Mouse (Mus musculus): ENCODE results near the gene Tpcn1.

Gene Tpcn1

DNA sequence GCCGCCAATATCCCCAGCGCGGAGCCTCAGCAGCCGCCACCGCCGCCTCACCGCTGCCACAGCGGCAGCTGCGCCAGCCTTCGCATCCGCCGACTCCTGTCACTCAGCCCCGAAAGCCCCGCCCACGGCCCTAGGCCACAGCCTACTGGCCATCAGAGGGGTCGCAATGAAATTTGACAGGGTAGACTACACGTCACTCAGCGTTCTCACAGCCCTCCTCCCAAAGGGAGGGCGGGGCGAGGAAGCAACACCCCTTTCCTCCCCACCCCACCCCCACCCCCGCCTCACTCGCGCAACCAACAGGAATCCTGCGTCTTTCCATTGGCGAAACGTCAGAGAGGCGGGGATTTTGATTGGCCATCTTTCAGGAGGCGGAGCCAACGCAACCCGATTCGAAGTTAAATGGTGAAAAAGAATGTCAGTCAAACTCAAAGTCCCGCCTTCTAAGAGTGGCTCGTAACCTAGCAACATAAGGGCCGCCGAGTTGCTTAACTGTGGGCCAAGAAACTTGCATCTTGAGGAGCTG lies at the start of gene Tpcn1, which contains the start of gene Iqcd:
TSS of gene Tpcn1 (minus strand) at position 105 of the 526 bp plus-strand sequence.
TSS of gene Iqcd (plus strand) at position 448 of the 526 bp plus-strand sequence.
- DNase-seq (ENCODE audit: low read depth, low spot score), result peak; percentile 99

GRCm38 (mm10) chr5:120635633-120636032 lies 47.2 kb upstream of the Tpcn1 start:
- DNase-seq (ENCODE audit: low read depth, low spot score), result no peak

DNA sequence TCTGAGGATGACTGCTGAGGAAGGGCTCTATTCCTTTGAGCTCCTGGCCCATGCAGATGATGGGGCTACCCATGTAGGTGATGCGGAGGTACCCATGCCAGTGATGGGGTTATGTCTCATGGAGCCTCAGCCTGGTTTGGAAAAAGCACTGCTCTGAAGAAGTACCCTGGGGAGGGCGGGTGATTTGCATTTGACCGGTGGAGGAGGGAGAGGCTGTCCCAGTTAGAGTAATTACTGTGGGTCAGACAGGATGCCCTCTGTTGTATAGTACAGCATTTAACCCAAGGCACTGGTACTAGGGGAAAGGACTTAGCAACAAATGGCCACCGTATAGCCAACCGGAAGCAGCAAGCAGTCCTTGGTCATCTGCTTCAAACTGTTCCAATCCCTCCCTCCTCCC lies 46.4 kb upstream of the Tpcn1 start:
- no peak for DNase-seq (ENCODE audit: low read depth, low spot score)

- DNase-seq (ENCODE audit: low read depth, low spot score), result no peak
Measured at GRCm38 (mm10) chr5:120634131-120634530, 45.7 kb upstream of the Tpcn1 start, which contains the start of gene Cfap73. Gene Cfap73, minus strand, starts transcription at chr5:120634235.

GRCm38 (mm10) chr5:120631892-120632291 lies 43.4 kb upstream of the Tpcn1 start:
- no peak for DNase-seq (ENCODE audit: low read depth, low spot score)

GRCm38 (mm10) chr5:120631128-120631527 lies 42.7 kb upstream of the Tpcn1 start:
- no peak for DNase-seq (ENCODE audit: low read depth, low spot score)

DNA sequence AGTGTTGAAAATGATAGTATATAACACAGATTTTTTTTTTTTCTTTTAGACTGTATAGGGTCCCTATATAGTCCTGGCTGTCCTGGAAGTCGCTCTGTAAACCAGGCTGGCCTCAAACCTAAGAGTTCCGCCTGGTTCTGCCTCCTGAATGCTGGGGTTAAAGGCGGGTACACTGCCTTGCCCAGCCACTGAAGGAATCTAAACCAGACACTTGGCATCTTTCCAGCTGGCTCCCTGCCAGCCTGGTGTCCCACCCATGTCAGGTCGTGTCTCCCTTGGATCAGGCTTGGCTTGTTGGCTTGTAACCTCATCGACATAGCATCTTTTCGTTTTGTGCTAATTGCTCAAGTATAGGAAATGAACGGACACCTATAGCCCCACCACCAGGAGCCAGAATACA lies 40.2 kb upstream of the Tpcn1 start:
- DNase-seq (ENCODE audit: low read depth, low spot score), result no peak

GRCm38 (mm10) chr5:120627515-120628300 lies 39.2 kb upstream of the Tpcn1 start:
- no peak for DNase-seq (ENCODE audit: low read depth, low spot score)

- DNase-seq (ENCODE audit: low read depth, low spot score), result no peak
Measured at GRCm38 (mm10) chr5:120626399-120626798, 37.9 kb upstream of the Tpcn1 start.

- DNase-seq (ENCODE audit: low read depth, low spot score), result no peak
Measured at GRCm38 (mm10) chr5:120624427-120624826, 36.0 kb upstream of the Tpcn1 start.

GRCm38 (mm10) chr5:120622198-120622851 lies 33.9 kb upstream of the Tpcn1 start:
- DNase-seq (ENCODE audit: low read depth, low spot score), result no peak

- no peak for DNase-seq (ENCODE audit: low read depth, low spot score)
Measured at GRCm38 (mm10) chr5:120621846-120622197, 33.3 kb upstream of the Tpcn1 start.

DNA sequence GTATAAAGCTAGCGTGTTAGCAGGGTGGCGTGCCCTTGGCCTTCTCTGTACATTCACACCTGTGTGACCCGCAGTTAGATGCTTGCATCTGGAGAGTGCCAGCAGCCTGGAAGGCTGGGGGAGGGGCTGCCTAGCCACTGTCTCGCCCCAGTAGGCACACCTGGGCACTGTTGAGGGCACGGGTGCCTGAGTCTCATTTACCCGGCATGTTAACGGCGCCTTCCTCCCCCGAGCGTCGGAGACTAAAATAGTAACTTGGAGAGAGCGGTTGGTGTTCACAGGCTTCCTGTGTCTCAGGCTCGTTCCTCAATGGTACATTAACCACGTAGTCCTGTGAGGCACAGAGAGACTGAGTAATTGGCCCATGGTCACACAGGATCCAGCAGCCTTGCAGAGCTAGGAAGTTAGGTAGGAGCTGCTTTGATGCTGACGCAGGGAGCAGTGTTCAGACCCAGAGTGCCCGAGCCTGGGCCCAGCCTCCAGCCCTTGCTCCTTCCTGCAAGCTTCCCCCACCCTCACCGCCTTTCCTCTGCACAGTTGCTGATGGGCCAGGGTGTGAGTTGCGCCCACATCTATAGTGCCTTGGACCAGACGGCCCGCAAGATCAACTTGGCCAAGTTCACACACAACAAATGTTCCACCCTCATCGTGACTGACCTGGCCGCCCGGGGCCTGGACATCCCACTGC lies 32.7 kb upstream of the Tpcn1 start:
- no peak for DNase-seq (ENCODE audit: low read depth, low spot score)

DNA sequence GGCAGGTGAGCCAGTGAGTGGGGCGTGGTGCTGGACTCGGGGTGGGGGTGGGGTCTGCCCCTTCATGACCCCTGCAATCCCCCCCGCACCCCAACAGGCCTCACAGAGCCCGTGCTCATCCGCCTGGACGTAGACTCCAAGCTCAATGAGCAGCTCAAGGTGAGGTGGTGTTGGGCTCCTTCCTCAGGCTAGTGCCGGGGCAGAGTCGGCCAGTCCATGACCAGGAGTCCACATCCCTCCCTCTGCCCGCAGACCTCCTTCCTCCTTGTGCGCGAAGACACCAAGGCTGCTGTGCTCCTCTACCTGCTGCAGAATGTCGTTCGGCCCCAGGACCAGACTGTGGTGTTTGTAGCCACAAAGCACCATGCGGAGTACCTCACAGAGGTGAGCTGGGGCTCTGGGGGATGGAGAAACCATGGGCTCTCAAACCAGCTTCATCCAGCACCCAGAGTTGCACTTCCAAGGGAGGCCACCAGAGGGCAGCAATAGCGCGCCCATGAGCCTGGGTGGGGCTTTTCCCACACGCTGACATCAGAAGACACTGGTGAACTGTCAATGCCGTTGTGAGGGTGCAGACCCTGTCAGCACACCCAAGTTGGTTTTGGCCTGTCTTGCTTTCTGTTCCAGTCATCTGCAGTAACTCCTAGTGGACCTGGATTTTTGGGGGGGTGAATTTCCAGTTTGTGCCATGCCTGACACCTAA lies 32.1 kb upstream of the Tpcn1 start:
- no peak for DNase-seq (ENCODE audit: low read depth, low spot score)

- no peak for DNase-seq (ENCODE audit: low read depth, low spot score)
Measured at GRCm38 (mm10) chr5:120619201-120619600, 30.7 kb upstream of the Tpcn1 start.

- no peak for DNase-seq (ENCODE audit: low read depth, low spot score)
Measured at GRCm38 (mm10) chr5:120618778-120619177, 30.3 kb upstream of the Tpcn1 start.

- no peak for DNase-seq (ENCODE audit: low read depth, low spot score)
Measured at GRCm38 (mm10) chr5:120615903-120616302, 27.4 kb upstream of the Tpcn1 start.

GRCm38 (mm10) chr5:120612822-120613604 lies 24.5 kb upstream of the Tpcn1 start:
- peak; percentile 99 for DNase-seq (ENCODE audit: low read depth, low spot score)

GRCm38 (mm10) chr5:120612442-120612821 lies 24.0 kb upstream of the Tpcn1 start, which contains the start of the genes Rita1 and Ddx54:
Gene Rita1, minus strand, starts transcription at chr5:120612589.
Gene Ddx54, plus strand, starts transcription at chr5:120612739.
- no peak for DNase-seq (ENCODE audit: low read depth, low spot score)

DNA sequence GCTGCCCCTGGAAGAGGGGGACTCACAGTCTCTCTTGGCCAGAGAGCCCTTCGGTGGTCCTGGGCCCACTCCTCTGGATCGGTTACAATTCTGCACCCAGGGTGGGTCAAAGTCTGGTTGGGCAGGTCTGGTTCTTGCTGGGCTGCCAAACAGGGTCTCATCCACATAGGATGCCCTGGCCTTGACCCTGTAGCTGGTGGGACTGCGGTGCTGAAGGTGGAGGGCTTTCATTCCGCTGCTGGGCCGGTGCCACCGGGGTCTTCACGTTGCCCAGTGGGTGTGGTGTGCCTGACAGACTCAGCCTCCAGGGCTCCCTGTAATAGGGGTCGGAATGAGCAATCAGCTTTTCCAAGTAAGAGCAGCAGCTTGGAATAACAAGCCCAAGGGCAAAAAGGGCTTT lies 22.9 kb upstream of the Tpcn1 start:
- no peak for DNase-seq (ENCODE audit: low read depth, low spot score)

- no peak for DNase-seq (ENCODE audit: low read depth, low spot score)
Measured at GRCm38 (mm10) chr5:120610906-120611305, 22.4 kb upstream of the Tpcn1 start.

Data from skeletal muscle tissue, adult 2 months (tissue).